Mouse (Mus musculus) kidney, adult 2 months (tissue): ENCODE data around the gene Astn2.

Experiments
- CTCF ChIP-seq: fragments of 200-500 bp; conservative IDR thresholded peaks from 2 replicates; pipeline ENCODE4 v1.5.1; 2011; ENCODE audit warnings: low read depth, mild to moderate bottlenecking, control low read depth, low read length, moderate library complexity, mixed read lengths; ENCODE audit not compliant: insufficient read depth, insufficient read length
- POLR2A ChIP-seq: fragments of 200-500 bp; IDR thresholded peaks from one replicate; pipeline ENCODE4 v1.6.1; 2011; ENCODE audit warnings: low read depth, low read length, control low read depth

DNA sequence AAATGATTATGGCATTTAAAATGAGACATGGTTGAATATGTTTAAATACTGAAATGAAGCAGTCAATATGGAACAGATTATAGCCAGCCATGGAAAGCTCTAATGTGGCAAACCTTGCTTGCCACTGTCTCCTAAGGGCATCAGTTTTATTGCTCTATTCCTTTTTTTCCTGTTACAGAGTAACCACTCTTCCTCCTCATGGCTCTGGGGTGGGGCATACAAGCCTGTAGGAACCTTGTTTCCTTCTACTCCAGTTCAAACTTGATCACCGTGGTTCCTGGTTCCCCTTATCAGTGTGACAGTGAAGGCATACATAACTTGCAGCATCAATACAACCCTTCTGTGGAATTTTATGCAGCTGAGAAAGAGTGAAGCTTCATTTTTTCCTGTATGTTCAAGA, 517.5 kb downstream of the Astn2 start:
- TF ChIP-seq CTCF, result no peak
- no peak for TF ChIP-seq POLR2A
